Mouse (Mus musculus): ENCODE results near the gene Ankrd1.

Gene Ankrd1

DNA sequence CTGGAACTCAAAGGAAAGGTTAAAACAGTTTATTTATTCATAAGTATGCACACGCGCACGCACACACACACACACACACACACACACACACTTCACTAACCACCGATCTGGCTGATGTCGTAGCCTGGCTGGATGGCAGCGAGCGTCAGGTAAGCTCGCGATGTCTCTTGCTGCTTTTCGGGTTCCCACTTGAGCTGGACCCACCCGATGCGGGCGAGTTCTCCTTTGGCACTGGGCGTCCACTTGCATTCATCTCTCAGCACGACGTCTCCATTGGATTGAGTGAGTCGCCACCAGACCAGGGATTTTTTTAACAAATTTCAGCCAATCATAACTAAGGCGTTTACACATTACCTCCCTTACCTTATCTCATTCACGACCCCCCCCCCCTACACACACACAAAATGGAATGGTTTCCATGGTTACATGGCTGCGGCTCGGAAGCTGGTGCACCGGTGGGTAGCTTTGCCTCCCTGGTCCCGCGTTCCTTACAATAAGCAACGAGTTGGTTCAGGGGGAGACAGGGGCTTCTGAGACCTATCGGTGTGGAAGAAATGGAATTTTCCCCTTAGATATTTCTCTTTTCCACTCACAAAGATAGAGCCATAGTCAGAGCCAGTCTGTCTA, 10.5 kb downstream of the Ankrd1 start:
- DNase-seq (ENCODE audit: low spot score in 2 of 2) = no peak

GRCm38 (mm10) chr19:36103909-36104308, 16.0 kb downstream of the Ankrd1 start:
- DNase-seq (ENCODE audit: low spot score in 2 of 2) = no peak

DNA sequence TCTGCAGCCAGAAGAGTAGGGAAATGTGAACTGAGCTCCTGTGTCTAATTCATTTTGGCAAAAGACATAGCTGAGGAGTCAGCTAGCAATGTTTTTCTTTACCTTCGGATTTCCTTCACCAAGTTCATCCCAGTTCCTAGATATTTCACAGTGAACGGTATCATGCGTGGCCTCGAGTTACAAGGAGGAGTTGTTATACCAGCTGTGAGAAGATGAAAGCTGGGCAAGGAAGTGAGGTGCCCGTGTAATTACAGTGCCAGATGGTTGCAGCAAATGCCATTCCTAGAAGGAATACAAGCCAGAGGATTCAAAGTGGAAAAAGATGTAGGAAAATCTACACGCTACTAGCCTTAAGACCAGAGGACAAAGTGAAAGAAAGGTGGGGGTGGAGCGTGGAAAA, 21.0 kb downstream of the Ankrd1 start:
- DNase-seq (ENCODE audit: low spot score in 2 of 2) = no peak

GRCm38 (mm10) chr19:36098265-36098664, 21.6 kb downstream of the Ankrd1 start:
- DNase-seq (ENCODE audit: low spot score in 2 of 2) = no peak

DNA sequence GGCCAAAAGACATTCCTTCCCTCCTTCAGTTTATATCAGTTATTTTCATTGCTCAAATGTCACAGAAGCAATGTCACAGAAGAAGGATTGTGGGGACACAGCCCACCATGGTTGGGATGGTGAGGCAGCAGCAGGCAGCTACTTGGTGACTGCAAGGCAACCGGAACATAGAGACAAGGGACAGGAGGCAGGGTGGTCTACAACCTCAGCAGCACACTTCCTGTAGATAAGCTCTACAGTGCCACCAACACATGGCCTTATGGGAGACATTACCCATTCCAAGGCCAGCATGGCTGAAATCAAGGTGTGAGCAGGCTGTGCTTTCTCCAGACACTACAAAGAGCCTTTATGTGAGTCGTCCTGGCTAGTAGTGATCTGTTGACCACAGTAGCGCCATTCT, 22.7 kb downstream of the Ankrd1 start:
- no peak for DNase-seq (ENCODE audit: low spot score in 2 of 2)

GRCm38 (mm10) chr19:36090781-36091180, 29.1 kb downstream of the Ankrd1 start:
- no peak for DNase-seq (ENCODE audit: low spot score in 2 of 2)

DNA sequence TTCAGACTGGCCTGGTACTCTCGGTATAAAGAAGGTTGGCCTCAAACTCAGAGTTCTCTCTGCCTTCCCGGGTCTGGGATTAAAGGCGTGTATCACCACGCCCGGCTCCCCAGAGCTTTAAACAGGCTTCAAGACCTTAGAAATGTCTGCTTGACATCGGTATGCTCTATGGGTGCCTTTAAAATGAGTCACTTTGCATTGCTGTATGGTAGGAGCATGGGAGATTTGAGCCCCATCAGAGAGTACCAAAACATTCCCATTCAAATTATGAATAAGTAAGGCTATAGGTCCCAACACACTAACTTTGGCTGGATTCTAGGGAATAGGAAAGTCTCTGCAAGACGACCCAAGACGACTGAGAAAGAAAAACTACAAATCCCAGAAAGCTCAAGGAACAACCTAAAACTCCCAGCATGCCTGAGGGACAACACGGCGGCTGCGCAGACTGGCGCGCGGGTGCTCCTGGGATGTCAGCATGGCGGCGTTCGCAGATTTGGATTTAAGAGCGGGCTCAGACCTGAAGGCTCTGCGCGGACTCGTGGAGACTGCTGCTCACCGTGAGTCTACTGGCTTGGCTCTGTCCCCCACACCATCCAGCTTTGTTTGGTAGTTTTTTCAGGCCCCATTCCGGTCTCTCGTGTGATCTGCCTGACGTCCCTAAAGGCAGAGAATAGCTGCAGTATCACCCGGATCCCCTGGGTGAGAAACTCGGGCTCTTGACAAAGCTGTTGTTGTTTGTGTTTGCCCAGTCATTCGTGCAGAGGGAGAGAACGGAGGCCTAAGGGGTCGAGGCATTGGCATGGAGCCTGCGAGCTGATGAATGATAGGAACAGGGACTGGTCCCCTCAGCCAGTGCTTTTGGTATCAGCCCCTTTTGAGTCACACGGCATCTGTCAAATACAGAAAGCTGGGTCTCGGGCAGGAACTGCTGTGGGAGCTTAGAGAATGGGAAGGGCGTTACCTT, 36.4 kb downstream of the Ankrd1 start, which contains the start of gene Rpp30:
Gene Rpp30, plus strand, starts transcription at position 455 of the 964 bp plus-strand sequence.
- peak; percentile 58 to 75 for DNase-seq (ENCODE audit: low spot score in 2 of 2)

- DNase-seq (ENCODE audit: low spot score in 2 of 2) = no peak
Observed at GRCm38 (mm10) chr19:36082606-36083261, 37.2 kb downstream of the Ankrd1 start.

DNA sequence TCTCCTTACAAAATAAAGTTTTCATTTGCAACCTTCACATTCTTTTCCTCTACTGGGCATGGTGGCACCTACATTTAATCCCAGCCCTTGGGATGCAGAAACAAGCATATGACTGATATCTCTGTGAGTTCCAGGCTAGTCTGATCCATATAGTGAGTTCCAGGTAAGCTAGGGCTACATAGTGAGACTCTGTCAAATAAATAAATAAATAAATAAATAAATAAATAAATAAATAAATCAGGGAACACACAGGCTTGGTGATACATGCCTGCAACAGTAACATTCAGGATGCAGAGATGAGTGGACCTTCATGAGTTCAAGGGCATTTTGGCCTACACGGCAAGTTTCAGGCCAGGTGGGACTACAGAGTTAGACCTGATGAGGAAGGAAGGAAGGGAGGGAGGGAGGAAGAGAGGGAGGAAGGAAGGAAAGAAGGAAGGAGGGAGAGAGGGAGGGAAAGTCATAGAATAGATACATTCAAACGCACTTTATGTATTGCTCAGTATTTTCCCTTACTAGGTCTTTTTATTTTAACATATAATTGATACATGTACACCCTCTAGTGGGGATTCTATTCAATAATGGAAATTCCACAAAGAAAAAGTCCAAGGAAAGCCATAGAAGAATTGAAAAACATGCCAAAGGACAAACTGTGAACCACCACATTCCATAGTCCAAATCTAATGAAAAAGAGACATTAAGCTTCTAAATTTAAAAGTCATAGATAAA, 56.9 kb downstream of the Ankrd1 start:
- no peak for DNase-seq (ENCODE audit: low spot score in 2 of 2)

All from frontal cortex, postnatal 25 days (tissue).